Comparison of ENCODE assay signal across 17 mouse cellular contexts in the genomic region with DNA sequence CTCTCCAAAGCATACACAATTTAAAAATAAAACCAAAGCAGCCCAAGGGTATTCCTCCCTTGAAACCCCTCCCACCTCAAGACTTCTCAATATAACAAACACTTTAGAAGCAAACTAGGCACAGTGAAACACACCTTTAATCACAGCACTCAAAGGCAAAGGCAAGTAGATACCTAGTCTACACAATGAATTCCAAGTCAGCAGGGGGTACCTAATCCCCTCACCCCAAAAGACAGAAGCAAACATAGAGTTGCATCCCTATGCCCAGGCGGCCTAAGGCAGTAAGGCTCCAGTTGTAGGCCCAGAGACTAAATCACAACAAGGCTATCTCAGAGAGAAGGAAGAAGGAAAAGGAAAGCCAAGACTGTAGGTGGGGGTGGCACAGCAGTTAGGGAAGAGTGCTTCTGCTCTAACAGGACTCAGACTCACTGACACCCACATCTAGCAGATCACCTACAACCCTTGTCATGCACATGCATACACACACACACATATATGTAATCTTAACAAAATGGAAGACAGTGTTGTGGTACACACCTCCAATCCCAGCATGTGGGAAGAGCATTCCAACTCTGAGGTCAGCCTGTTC.
"Had no signal": no experiment of that assay in that cellular context is flagged by ENCODE, and none has a peak within 500 bp of the region (broad histone marks: within the 10 kb centered on the region; RNA-seq: fewer than 3 reads in every experiment).

No protein-coding gene starts in this region.

- H3K4me2 ChIP-seq: liver, embryonic 15.5 days; lung, embryonic 15.5 days; midbrain, embryonic 12.5 days; neural tube, embryonic 12.5 days had no signal

- H3K9me3 ChIP-seq: liver, embryonic 15.5 days; lung, embryonic 15.5 days; midbrain, embryonic 12.5 days; neural tube, embryonic 12.5 days had no signal

- H3K27me3 ChIP-seq: liver, embryonic 15.5 days; lung, embryonic 15.5 days; midbrain, embryonic 12.5 days; neural tube, embryonic 12.5 days had no signal

- H3K4me3 ChIP-seq: liver, embryonic 15.5 days; lung, embryonic 15.5 days; midbrain, embryonic 12.5 days; neural tube, embryonic 12.5 days had no signal

- H3K9ac ChIP-seq: liver, embryonic 15.5 days; liver, postnatal 0 days; lung, embryonic 15.5 days; midbrain, embryonic 12.5 days; neural tube, embryonic 12.5 days had no signal

- DNase-seq: liver, postnatal 0 days; lung, adult 2 months; lung, postnatal 14 days; lung, postnatal 36 days; midbrain, embryonic 14.5 days; right cerebral cortex, postnatal 25 days; right cerebral cortex, postnatal 4 days; spleen, adult 18-20 months; thymus, adult 18-20 months; thymus, postnatal 14 days; thymus, postnatal 36 days had no signal

- H3K27ac ChIP-seq: liver, embryonic 15.5 days; lung, embryonic 15.5 days; macrophage; midbrain, embryonic 12.5 days; neural tube, embryonic 12.5 days had no signal

- ATAC-seq: liver, postnatal 0 days; lung, postnatal 0 days had no signal
